Mouse (Mus musculus) brain, embryonic 14.5 days (tissue): ENCODE results near the gene Ell.

ENCODE experiments used
- CTCF ChIP-seq: fragments of 200-500 bp; IDR thresholded peaks from 2 replicates; pipeline ENCODE4 v1.5.1; 2012; ENCODE audit warnings: inconsistent platforms, mild to moderate bottlenecking, moderate library complexity, borderline replicate concordance; ENCODE audit not compliant: insufficient read depth, insufficient read length; ENCODE audit errors: extremely low read depth
- POLR2A ChIP-seq: fragments of 200-500 bp; IDR thresholded peaks from 2 replicates; pipeline ENCODE4 v1.6.1; 2012; ENCODE audit warnings: mild to moderate bottlenecking, inconsistent platforms, borderline replicate concordance; ENCODE audit not compliant: poor library complexity, insufficient read depth, insufficient read length, severe bottlenecking; ENCODE audit errors: extremely low read depth

DNA sequence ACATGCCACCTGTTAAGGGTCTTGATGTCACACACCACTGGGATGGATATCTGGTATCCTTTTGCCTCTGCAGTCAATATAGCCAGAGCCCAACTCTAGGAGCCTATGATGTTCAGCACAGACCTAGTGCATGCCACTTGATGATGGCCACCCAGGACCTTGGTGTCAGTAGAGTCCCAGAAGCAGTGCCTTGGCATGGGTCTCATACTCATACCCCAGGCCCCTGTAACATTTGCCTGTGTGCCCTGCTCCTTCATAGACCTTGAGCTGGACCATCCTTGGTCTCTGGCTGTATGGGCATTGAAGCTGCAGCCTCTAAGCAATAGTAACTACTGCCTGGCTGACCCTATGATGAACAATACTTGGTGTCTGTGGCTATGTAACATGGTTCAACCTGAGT lies 35.0 kb downstream of the Ell start:
- TF ChIP-seq CTCF (no peak), POLR2A (no peak)
